Mouse (Mus musculus) limb, embryonic 14.5 days (tissue): ENCODE measurements around the gene Crebrf. TPM values are rescaled to one million over a fixed set of nuclear protein-coding genes. Genes with fewer than 3 reads are reported as not detected.
A peak's percentile ranks its signal among the peaks of the same experiment; 100 is the strongest.

Experiments
- ATAC-seq: fragments of 200-750 bp; cut with Nextera tagmentation; 2 replicates; pipeline ENCODE4 v1.8.0; 2017; ENCODE audit warnings: low read depth, moderate number of reproducible peaks, moderate TSS enrichment; ENCODE audit not compliant: low FRiP score
- DNase-seq: peaks from one replicate; pipeline ENCODE4 v3.0.0-alpha.2; 2015; ENCODE audit warnings: low spot score
- H3K27ac ChIP-seq: fragments of 300-500 bp; sonication (generic); replicated peaks from 2 replicates; pipeline ENCODE4 v1.5.1; 2014; ENCODE audit warnings: low read depth, mild to moderate bottlenecking, low read length, moderate library complexity, mixed read lengths
- H3K27me3 ChIP-seq: fragments of 300-500 bp; sonication (generic); 2 replicates; pipeline ENCODE4 v1.6.1; 2014; ENCODE audit warnings: low read length, mixed read lengths; ENCODE audit not compliant: control insufficient read depth, insufficient read depth
- H3K36me3 ChIP-seq: fragments of 300-500 bp; sonication (generic); 2 replicates; pipeline ENCODE4 v1.6.1; 2014; ENCODE audit warnings: mild to moderate bottlenecking, low read length, moderate library complexity, mixed read lengths; ENCODE audit not compliant: control insufficient read depth, insufficient read depth
- H3K4me1 ChIP-seq: fragments of 300-500 bp; sonication (generic); 2 replicates; pipeline ENCODE4 v1.6.1; 2014; ENCODE audit warnings: antibody characterized with exemption, low read length, mixed read lengths; ENCODE audit not compliant: control insufficient read depth, insufficient read depth
- H3K4me2 ChIP-seq: fragments of 300-500 bp; sonication (generic); replicated peaks from 2 replicates; pipeline ENCODE4 v1.6.1; 2014; ENCODE audit warnings: low read depth, mild to moderate bottlenecking, low read length, moderate library complexity; ENCODE audit not compliant: severe bottlenecking
- H3K4me3 ChIP-seq: fragments of 300-500 bp; sonication (generic); replicated peaks from 2 replicates; pipeline ENCODE4 v1.5.1; 2014; ENCODE audit warnings: low read length
- H3K9ac ChIP-seq: fragments of 300-500 bp; sonication (generic); 2 replicates; pipeline ENCODE4 v1.6.1; 2014; ENCODE audit warnings: mild to moderate bottlenecking, low read depth, low read length, moderate library complexity; ENCODE audit not compliant: severe bottlenecking
- H3K9me3 ChIP-seq: fragments of 300-500 bp; sonication (generic); 2 replicates; pipeline ENCODE4 v1.6.1; 2016; ENCODE audit warnings: low read length; ENCODE audit not compliant: control insufficient read depth
- POLR2A ChIP-seq: fragments of 200-500 bp; IDR thresholded peaks from 2 replicates; pipeline ENCODE4 v1.8.0; 2012; ENCODE audit warnings: inconsistent platforms, mild to moderate bottlenecking, moderate library complexity, borderline replicate concordance; ENCODE audit not compliant: insufficient read depth, insufficient read length; ENCODE audit errors: extremely low read depth
- WGBS: fragments of 180-500 bp; shearing (Covaris S2); extraction: QIAGEN DNeasy Blood & Tissue Kit; methylation state at CpG from one replicate; pipeline ENCODE4 v1.1.7; 2014; 5-methylcytosine and 5-hydroxymethylcytosine counted together
- polyA plus RNA-seq, 2 experiments: library from polyadenylated mRNA; depleted of rRNA in 1 of 2; stranded (reverse) in 1 of 2; unstranded in 1 of 2; fragments of >200 nt; fragmentation: Nextera tagmentation in 1 of 2; extraction: Ambion mirVana in 1 of 2; gene quantifications; 2 replicates each; pipeline versions ENCODE4 v1.2.1 to v1.2.3; 2012 to 2014

The Crebrf gene
- polyA plus RNA-seq, 2 experiments: 4.9 to 6.5 TPM

GRCm38 (mm10) chr17:26677711-26678637 is 37.5 kb upstream of the Crebrf start:
- WGBS: 82% methylated on average over 7 of the region's 7 CpGs
- H3K4me3 ChIP-seq: 0 out of 2 replicates have a peak overlapping the region, but pooled peaks have one; percentile 82

GRCm38 (mm10) chr17:26681276-26681675 is 34.2 kb upstream of the Crebrf start:
- no peaks in the 10 kb centered on the region for H3K9me3 ChIP-seq
- no peak overlapping the region for H3K4me2 ChIP-seq
- H3K27ac ChIP-seq: no peak overlapping the region
- H3K4me1 ChIP-seq: peaks cover 10% of the 10 kb centered on the region; the same call in 1 of the 2 replicates
- no peak for DNase-seq
- 91% methylated on average over 6 of the region's 6 CpGs for WGBS
- H3K4me3 ChIP-seq: no peak overlapping the region
- no peaks in the 10 kb centered on the region for H3K27me3 ChIP-seq
- H3K9ac ChIP-seq: no peak overlapping the region
- no peak for ATAC-seq
- H3K36me3 ChIP-seq: peaks cover 25% of the 10 kb centered on the region
- no peak for TF ChIP-seq POLR2A

More at GRCm38 (mm10) chr17:26677711-26678637, 37.5 kb upstream of the Crebrf start:
- Histone ChIP-seq H3K4me1 (peaks cover 10% of the 10 kb centered on the region; the same call in 1 of the 2 replicates), H3K27ac (no peak overlapping the region), H3K9ac (no peak overlapping the region), H3K36me3 (no peaks in the 10 kb centered on the region), H3K4me2 (peak overlapping the region; percentile 61), H3K9me3 (no peaks in the 10 kb centered on the region), H3K27me3 (no peaks in the 10 kb centered on the region)
- DNase-seq (no peak), ATAC-seq (no peak)
- TF ChIP-seq POLR2A: no peak

- TF ChIP-seq POLR2A: no peak
- Histone ChIP-seq H3K4me2 (no peak overlapping the region), H3K27ac (no peak overlapping the region), H3K9me3 (no peaks in the 10 kb centered on the region), H3K9ac (no peak overlapping the region), H3K27me3 (no peaks in the 10 kb centered on the region), H3K4me1 (peaks cover 15% of the 10 kb centered on the region; the same call in 1 of the 2 replicates), H3K4me3 (no peak overlapping the region), H3K36me3 (peaks cover 25% of the 10 kb centered on the region)
- ATAC-seq (no peak), DNase-seq (no peak)
- WGBS: 88% methylated on average over 17 of the region's 17 CpGs
These were observed 29.0 kb upstream of the Crebrf start for GRCm38 (mm10) chr17:26686334-26687000.

- H3K36me3 ChIP-seq: peaks cover 15% of the 10 kb centered on the region
- DNase-seq: peak; percentile 44
- ATAC-seq: no peak; the same call in 1 of the 2 replicates
- no peak overlapping the region for H3K9ac ChIP-seq
- H3K27ac ChIP-seq: peak overlapping the region; percentile 44; the same call in 1 of the 2 replicates
- H3K4me3 ChIP-seq: no peak overlapping the region
- no peak overlapping the region for H3K4me2 ChIP-seq
- peaks cover 15% of the 10 kb centered on the region; the same call in 1 of the 2 replicates for H3K4me1 ChIP-seq
- no peaks in the 10 kb centered on the region for H3K27me3 ChIP-seq
- no peak for TF ChIP-seq POLR2A
- WGBS: 43% methylated on average over 8 of the region's 8 CpGs
- H3K9me3 ChIP-seq: no peaks in the 10 kb centered on the region
These were observed 26.4 kb upstream of the Crebrf start for GRCm38 (mm10) chr17:26688795-26689735.
